Mouse (Mus musculus): ENCODE results near the gene Slamf1.
A peak's percentile ranks its signal among the peaks of the same experiment; 100 is the strongest.
"Not testable (repeated sequence)": the region's sequence is repeated elsewhere in the genome, so short reads cannot be mapped to it uniquely, and the experiment has no call there.

Gene Slamf1

DNA sequence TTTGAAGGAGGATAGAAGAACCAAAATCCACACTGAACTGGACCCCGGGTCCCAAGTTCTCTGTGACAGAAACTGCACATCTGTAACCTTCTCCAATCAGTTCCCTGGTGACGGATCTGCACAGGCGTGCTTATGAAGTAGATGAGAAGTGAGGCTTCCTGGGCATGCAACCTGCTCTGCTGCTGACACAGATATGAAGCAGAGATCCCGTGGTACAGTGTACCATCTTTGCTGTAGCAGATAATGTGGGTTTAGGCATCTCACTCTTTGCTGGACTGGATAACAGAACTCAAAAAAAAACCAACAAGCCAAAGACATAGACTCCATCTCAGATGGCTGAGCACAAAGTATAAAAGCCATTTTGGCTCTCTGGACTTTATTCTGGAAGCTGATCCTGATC is 32.7 kb downstream of the Slamf1 start:
- no peak for DNase-seq (ENCODE audit: low spot score in 2 of 2)

DNA sequence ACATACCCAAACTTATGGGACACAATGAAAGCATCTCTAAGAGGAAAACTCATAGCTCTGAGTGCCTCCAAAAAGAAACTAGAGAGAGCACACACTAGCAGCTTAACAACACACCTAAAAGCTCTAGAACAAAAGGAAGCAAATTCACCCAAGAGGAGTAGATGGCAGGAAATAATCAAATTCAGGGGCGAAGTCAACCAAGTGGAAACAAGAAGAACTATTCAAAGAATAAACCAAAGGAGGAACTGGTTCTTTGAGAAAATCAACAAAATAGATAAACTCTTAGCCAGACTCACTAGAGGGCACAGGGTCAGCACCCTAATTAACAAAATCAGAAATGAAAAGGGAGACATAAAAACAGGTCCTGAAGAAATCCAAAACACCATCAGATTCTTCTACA is 44.1 kb downstream of the Slamf1 start:
- not testable (repeated sequence) for DNase-seq (ENCODE audit: low spot score in 2 of 2)

DNA sequence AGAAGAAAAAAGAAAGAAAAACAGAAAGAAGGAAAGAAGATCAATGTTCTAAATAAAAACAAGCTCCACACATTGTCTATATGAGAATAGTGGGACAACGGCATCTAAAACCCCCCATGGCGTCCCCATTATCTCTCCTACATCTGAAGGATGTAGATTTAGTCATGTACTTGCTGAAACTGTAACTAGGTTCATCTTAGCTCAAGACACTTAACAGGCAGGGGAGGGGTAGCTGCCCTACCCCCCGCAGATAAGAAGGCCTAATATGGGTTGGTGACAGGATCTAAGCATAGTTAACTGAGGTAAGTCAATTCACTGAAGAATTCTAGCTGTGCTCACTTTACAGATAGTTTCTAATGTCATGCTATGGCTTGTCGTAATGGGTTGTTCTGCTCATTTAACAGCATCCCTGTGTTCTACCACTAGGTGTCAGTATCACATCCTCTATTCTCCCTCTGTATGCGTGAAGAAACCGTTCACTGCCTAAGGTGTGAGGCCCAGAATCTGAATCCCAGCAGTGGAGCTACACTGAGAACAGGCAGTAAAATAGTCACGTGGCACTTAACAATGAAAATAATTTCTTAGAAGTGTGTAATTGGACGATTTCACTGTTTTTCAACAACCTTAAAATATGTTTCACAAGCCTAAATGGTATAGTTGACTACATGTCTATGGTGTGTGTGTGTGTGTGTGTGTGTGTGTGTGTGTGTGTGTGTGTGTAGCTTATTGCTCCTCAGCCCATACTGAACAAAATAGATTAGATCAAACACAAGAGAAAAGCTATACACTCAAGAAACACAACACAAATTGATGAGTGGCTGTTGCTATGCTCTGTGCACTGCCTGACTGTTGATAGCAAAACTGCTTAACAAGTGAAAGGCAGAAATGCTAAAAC is 48.9 kb downstream of the Slamf1 start:
- DNase-seq (ENCODE audit: low spot score in 2 of 2): peak in 1 of 2 experiments; percentile 17

DNA sequence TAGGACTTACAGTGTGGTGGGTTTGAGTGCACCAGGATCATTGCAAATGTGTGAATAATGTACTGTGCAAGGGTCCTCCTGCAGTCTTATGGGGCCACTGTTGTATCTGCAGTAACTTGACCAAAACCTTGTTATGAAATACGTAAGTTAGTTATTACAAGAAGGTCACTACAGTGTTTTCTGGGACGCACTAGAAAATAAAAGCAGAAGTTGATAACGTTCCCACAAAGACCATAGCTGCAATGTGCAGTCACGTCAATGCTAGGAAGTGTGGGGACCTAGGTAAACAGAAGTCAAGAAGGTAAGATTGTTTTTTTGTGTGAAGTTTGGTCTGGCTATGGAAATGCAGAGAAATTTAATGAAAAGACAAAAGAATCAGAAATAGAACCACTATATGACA is 50.1 kb downstream of the Slamf1 start:
- no peak for DNase-seq (ENCODE audit: low spot score in 2 of 2)

DNA sequence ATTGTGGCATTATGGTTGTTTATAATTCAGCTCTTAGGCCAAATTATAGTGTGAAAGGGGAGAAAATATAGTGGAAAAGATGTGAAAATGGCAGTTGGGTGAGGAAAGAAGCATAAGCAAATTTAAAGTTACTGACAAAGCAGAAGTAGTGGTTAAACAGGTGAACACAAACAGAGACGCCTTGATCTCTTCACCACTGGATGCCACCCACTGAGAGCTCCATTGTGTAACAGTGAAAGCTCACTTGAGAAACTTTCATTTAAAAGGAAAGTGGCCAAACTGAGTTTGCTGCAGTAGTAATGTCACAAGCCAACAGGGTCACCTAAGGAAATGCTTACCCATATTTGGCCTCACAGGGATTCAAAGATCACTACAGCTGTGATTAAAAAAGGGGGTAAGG is 54.4 kb downstream of the Slamf1 start:
- DNase-seq (ENCODE audit: low spot score in 2 of 2): no peak

DNA sequence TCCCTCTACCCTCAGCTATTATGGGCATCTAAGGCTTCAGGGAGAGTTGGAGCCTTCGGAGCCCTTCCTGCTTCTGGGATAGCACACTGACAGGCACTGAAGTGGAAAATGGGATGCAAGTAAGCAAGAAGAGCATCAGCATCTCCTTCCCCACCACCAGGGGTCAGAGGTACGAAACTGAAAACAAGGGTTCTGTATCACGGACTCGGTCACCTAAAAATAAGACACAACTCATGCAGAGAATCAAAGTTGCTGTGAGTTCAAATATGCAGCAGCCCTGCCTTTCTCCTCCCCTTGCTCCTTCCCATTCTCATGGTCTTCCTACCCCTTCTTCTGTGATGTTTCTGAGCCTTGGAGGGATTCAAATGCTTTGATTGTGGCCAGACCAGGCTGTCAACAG is 58.5 kb downstream of the Slamf1 start:
- DNase-seq (ENCODE audit: low spot score in 2 of 2): no peak

DNA sequence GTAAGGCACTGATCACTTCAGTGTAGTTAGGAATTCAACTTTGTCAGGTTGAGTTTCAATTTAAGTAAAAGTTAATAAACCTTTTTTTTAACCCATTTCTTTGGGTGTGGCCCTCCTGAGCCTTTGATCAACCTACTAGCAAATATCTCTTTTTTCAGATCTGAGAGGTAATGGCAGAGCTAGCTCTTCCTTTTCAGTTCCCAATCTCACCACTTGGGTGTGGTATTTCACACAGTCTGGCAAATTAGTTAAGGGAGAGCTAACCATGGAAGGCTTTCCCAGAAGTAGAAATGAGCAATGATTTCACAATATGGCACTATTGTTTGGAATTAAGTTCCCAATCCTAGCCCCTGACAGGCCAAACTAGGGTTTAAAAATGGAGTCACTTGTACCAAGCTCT is 59.2 kb downstream of the Slamf1 start:
- no peak for DNase-seq (ENCODE audit: low spot score in 2 of 2)

DNA sequence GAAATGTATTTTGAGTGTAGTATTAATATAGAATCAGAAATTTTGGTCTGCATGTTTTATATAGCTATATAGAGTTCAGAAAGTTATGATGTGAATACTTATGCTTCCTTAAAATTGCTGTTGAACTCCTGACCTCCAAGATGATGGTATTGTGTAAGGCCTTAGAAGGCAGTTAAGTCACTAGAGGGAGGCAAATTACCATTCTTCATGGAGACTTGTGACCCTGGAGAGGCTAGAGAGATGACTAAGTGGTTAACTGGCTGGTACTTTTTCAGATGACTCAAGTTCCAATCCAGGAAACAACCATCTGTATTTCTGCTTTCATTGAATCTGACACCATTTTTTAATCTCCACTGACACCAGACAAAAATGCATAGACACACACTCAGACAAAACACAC is 60.7 kb downstream of the Slamf1 start:
- no peak for DNase-seq (ENCODE audit: low spot score in 2 of 2)

DNA sequence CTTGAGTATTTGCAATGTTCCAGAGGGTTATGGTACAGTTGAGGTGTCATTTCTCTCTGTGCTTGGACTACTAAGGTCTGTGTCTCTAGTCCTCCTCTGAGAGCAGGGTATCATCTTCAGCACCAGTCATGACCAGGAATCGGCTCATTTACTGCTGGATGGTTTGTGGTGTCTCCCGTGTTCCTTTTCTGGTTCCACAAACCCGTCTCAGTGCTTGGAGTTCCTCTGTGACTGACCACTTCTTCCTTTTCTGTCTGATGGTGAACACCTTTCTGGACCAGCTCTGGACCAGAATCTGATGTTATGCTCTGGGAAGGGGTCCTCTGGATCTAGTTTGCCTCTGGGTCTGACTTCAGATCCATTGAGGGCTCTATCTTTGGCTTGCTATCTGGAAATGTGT is 72.6 kb downstream of the Slamf1 start, which contains the start of gene Cd84:
Cd84 (plus strand) TSS at position 210 of the 400 bp plus-strand sequence.
- DNase-seq (ENCODE audit: low spot score in 2 of 2): no peak

DNA sequence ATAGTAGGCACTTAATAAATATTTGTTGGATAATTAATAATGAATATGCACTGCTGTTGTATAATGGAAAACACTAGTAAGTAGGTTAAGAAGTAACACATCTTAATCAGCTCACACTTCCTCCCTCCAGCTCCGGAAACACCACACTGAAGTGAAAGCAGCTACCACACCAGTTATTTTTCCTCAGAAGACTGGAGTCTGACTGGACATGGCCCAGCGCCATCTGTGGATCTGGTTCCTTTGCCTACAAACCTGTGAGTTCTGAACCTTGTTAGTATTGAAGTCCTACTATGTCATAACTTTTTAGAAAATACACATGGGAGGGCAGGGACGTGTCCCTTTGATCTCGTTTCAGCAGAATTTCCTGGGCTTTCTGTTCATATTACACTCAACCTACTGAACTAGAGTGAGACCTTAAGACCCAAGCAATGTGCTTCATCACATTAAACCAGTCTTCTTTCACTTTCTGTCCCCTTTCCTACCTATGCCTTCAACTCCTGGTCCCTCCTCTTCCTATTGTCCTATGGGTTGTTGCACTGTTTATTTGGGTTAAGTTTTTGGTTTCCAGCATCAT is 73.6 kb downstream of the Slamf1 start:
- no peak for DNase-seq (ENCODE audit: low spot score in 2 of 2)

DNA sequence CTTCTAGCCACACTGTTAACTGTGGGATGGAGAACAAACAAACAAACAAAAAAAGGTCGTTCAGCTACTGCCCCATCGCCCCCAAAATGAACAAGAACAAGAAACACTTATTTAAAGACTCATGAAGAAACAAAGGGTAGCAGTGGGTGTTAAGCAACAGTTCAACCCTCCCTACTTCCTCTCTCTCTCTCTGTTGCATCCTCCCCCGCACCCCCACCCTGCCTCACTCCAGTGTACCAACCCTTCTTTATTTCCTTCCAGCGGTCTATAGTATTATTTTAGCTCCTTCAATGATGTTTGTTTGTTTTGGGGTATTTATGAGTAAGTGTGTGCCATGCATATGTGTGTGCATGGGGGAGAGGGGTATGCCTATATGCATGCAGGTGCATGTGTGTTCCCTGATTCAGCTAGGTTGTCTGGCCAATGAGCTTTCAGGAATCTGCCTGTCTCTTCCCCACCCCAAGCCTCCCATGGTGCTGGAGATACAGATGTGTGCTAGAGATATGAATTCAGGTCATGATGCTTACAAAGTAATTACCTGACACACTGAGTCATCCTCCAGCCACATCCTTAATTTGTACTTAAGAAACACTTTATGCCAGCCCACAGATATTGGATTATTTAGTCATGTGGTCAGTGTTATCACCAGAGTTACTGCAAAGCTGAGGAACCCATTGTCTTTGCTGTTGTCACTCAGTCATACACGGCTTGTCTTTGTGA is 78.3 kb downstream of the Slamf1 start:
- DNase-seq (ENCODE audit: low spot score in 2 of 2): no peak

DNA sequence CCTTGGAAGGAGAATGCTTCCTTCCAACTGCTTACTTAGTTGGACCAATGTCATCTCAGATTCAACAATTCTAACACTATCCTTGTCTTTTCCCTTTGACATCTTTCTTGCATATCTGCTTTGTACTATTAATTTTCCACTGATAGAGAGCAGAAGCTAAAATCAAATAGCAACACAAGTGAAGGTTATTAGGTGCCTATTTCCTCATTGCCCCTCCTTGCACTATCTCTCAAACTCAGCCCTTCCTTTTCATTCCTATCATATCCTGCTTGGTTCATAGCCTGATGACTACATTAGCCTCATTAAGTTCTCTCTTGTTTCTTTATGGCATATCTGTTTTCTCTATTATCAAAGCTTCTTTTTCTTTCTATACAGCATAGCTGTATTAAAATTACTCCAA is 81.3 kb downstream of the Slamf1 start:
- no peak for DNase-seq (ENCODE audit: low spot score in 2 of 2)

DNA sequence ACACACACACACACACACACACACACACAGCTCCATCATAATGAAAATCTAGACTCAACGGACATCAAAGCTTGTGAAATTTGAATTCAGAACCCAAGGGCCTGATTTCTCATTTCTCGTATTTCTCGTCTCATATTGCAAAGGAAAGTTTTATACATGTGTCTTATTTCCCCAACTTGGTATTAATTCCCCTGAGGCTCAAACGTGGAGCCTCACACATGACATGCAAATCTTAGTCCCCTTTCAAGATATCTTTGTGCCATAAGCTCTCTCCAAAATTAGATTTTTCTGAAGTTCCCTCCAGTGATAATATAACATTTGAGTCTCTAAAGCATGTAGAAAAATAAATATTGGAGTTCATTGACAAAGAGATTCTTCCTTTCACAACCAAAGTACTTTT is 81.8 kb downstream of the Slamf1 start:
- DNase-seq (ENCODE audit: low spot score in 2 of 2): no peak

DNA sequence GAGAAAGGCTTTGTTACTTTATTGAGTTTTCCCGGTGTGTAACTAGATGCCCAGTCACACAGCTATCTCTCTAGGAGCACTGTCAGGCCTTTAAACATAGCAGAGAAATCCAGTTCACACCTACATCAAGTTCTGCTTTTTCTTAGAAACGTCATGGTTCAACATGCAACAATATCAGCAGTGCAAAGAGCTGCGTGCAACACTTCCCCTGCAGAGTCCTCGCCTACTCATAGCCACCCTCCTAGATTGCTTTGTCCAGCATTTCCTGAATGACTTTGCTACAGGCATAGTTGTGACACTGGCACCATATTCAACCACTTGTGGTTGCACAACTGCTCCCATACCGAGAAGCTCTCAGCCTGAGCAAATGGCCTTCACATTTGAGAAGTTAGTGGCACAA is 82.5 kb downstream of the Slamf1 start:
- DNase-seq (ENCODE audit: low spot score in 2 of 2): no peak
